Mouse (Mus musculus) kidney, adult 2 months (tissue): ENCODE results near the gene Ptprg. TPM values are rescaled to one million over a fixed set of nuclear protein-coding genes. Genes with fewer than 3 reads are reported as not detected.

Experiments
- DNase-seq: peaks from one replicate; pipeline ENCODE4 v3.0.0; 2021
- H3K27ac ChIP-seq: fragments of 200-500 bp; 2 replicates; pipeline ENCODE4 v1.5.1; 2012; ENCODE audit warnings: low read depth, low read length, control low read depth, inconsistent platforms; ENCODE audit not compliant: insufficient read depth
- H3K27me3 ChIP-seq: fragments of 200-500 bp; replicated peaks from 2 replicates; pipeline ENCODE4 v1.6.1; 2012; ENCODE audit warnings: mild to moderate bottlenecking, moderate library complexity, low read length, inconsistent platforms; ENCODE audit not compliant: control insufficient read depth, insufficient read depth
- H3K36me3 ChIP-seq: fragments of 200-500 bp; 2 replicates; pipeline ENCODE4 v1.6.1; 2012; ENCODE audit warnings: mild to moderate bottlenecking, moderate library complexity, low read length, inconsistent platforms; ENCODE audit not compliant: control insufficient read depth, insufficient read depth
- H3K4me1 ChIP-seq: fragments of 200-500 bp; 2 replicates; pipeline ENCODE4 v1.6.1; 2011; ENCODE audit warnings: low read length; ENCODE audit not compliant: control insufficient read depth, insufficient read depth
- H3K4me3 ChIP-seq: fragments of 200-500 bp; 2 replicates; pipeline ENCODE4 v1.5.1; 2011; ENCODE audit warnings: mild to moderate bottlenecking, low read depth, low read length, control low read depth; ENCODE audit not compliant: insufficient read depth
- CTCF ChIP-seq: fragments of 200-500 bp; conservative IDR thresholded peaks from 2 replicates; pipeline ENCODE4 v1.5.1; 2011; ENCODE audit warnings: low read depth, mild to moderate bottlenecking, control low read depth, low read length, moderate library complexity, mixed read lengths; ENCODE audit not compliant: insufficient read depth, insufficient read length
- POLR2A ChIP-seq: fragments of 200-500 bp; IDR thresholded peaks from one replicate; pipeline ENCODE4 v1.6.1; 2011; ENCODE audit warnings: low read depth, low read length, control low read depth
- WGBS: fragments of 180-500 bp; shearing (Covaris S2); methylation state at CpG from one replicate; pipeline ENCODE4 v1.1.7; 2018; 5-methylcytosine and 5-hydroxymethylcytosine counted together
- polyA plus RNA-seq: library from polyadenylated mRNA; depleted of rRNA; stranded (reverse); fragments of >200 nt; gene quantifications from 2 replicates; pipeline ENCODE4 v1.2.3, GENCODE M21; 2012

The Ptprg gene
- polyA plus RNA-seq, 1 experiment, result 39.2 TPM

DNA sequence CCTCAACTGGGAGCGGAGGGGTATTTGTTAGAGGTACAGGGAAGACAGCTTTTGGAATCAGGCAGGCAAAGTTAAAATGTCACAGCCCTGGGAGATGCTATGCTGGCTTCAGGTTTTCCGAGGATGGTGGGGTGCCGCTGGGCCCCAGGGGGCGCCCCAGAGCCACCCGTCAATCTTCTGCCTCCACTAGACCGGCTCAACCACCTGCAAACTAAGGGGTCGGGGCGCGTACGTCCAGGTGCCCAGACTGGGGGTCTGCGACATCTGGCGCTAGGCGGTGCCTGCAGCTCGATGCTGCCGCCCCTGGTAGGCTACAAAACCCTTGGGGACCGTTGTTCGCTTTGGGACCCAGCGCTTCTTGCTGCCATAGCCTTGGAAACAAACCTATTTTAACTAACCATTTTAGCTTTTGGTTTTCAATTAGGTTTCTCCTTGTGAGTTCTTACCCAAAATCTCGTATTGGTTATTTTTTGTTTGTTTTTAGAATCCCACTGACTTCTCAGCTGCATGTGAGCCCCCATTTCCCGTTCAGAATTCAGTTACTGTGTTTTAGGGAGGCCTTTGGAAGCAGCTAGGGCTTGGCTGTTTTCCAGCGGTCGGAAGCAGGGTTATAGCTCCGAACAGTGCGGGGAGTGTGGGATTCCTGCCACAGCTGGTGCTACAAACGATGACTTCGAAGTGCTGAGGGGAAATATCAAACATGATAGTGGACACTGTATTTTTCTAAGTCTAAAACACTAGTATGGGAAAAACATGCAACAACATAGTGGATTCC lies 3.2 kb downstream of the Ptprg start:
- Histone ChIP-seq H3K27me3 (no peaks in the 10 kb centered on the region), H3K27ac (no peak overlapping the region), H3K4me3 (peak overlapping the region; percentile 98), H3K4me1 (peaks cover 6% of the 10 kb centered on the region; the same call in 1 of the 2 replicates), H3K36me3 (no peaks in the 10 kb centered on the region)
- TF ChIP-seq POLR2A (no peak), CTCF (peak; percentile 61)
- WGBS, result 3% methylated on average over 26 of the region's 26 CpGs
- DNase-seq, result peak; percentile 74

DNA sequence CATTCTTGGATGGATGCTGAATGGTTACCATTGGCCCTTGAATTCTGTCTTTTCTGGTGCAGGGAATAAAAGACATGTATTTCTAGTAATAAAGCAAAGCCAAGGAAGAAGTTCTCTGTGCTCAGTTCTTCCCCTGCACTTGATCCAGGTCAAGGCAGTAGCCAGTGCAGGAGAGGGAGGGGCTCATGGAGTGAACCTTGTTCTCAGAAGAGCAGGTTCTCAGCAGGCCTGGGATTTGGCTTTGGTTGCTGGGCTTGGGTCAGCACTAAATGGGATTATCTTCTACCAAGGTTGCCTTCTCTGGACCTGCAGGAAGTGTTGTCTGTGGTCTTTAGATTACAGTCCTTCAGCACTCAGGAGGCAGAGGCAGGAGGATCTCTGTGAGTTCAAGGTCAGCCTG lies 5.2 kb downstream of the Ptprg start:
- DNase-seq, result peak; percentile 72
- TF ChIP-seq POLR2A (no peak), CTCF (no peak)
- Histone ChIP-seq H3K27me3 (no peaks in the 10 kb centered on the region), H3K4me1 (peaks cover 6% of the 10 kb centered on the region; the same call in 1 of the 2 replicates), H3K36me3 (no peaks in the 10 kb centered on the region), H3K27ac (no peak overlapping the region), H3K4me3 (no peak overlapping the region)

DNA sequence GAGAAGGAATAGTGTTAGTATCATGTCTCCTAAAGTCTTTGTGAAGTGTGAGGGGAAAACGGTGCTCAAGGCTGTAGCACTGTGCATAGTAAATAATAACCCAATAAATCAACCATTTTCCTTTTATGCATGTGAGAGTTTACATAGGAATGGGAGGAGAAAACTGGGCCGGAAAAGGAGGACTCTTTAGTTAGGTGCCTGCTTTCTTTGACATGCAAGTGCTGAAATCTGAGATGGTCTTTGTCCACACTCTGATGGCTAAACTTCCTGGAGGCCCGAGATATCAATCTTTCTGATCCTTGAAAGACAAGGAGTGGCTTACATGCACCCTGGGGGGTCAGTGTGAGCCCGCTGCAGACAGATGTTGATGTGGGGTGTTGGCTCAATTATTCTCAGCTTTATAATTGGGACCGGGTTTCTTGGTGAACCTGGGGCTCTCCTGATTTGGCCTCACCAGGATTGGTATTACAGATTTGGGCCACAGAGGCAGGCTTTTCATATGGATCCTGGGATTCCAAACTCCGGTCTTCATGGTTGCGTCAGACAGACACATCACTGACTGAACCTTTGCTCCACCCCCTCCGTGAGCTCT lies 7.4 kb downstream of the Ptprg start:
- TF ChIP-seq POLR2A (no peak), CTCF (no peak)
- Histone ChIP-seq H3K4me1 (peaks cover 6% of the 10 kb centered on the region; the same call in 1 of the 2 replicates), H3K27ac (no peak overlapping the region), H3K4me3 (no peak overlapping the region), H3K36me3 (no peaks in the 10 kb centered on the region), H3K27me3 (no peaks in the 10 kb centered on the region)
- DNase-seq, result no peak
- 57% methylated on average over 8 of the region's 8 CpGs for WGBS

DNA sequence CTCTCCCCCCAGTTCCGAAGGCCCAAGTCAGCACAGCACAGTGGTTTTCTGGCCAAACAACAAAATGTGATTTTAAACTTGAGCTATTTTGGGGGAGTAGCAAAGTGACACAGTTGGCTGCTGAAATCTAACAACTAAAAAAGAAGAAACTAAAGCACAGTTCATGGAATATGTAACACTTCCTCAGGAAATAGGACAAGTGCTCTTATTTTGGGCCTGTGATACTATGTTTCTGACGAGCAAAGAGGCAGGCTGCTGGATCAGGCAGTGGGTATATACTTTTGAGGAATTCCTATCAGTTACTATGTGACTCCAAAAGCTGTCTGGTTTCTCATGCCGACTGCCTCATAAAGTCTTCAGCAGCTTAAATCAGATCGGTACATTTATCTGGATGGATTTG lies 8.1 kb downstream of the Ptprg start:
- WGBS, result 53% methylated on average over 4 of the region's 4 CpGs
- Histone ChIP-seq H3K36me3 (no peaks in the 10 kb centered on the region), H3K4me1 (peaks cover 6% of the 10 kb centered on the region; the same call in 1 of the 2 replicates), H3K27me3 (no peaks in the 10 kb centered on the region), H3K27ac (no peak overlapping the region), H3K4me3 (no peak overlapping the region)
- no peak for DNase-seq
- no peak for TF ChIP-seq POLR2A
- no peak for TF ChIP-seq CTCF

DNA sequence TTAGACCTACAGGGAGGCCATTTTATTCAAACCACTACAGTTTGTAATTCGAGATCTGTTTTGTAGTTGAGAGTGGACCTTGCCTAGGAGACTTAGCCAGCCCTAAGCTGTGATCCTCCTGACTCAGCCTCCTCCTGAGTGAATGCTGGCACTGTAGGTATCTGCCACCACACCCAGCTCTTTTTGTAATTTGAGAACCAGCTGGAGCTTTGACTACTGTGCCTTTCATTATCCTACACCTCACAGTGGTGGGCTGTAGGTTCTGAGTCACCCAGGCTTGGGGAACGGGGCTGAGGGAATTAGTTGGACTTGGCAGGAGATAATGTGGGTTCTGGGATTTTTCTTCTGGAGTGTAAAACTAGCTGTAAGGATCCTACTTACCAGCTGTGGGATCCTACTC lies 9.5 kb downstream of the Ptprg start:
- no peak for DNase-seq
- Histone ChIP-seq H3K27ac (no peak overlapping the region), H3K36me3 (no peaks in the 10 kb centered on the region), H3K4me3 (no peak overlapping the region), H3K27me3 (no peaks in the 10 kb centered on the region), H3K4me1 (peaks cover 11% of the 10 kb centered on the region; the same call in 1 of the 2 replicates)
- no peak for TF ChIP-seq POLR2A
- no peak for TF ChIP-seq CTCF
- 87% methylated on average over 2 of the region's 2 CpGs for WGBS

DNA sequence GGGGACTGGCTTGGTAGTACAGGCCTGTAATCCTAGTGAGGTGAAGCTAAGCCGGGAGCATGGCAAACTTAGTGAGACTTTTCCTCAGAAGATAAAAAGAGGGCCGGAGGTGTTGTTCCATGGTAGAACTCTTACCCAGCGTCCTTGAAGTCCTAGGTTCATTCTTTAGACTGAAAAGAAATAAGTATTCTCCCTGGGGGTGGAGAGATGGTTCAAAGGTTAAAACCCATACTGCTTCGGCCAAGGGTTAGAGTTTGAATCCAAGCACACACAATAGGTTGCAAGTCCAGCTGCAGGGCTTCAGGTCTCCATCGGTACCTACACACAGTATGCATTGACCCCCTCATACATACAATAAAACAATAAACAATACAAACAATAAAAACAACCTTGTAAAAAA lies 10.3 kb downstream of the Ptprg start:
- no peaks in the 10 kb centered on the region for H3K27me3 ChIP-seq
- H3K27ac ChIP-seq, result no peak overlapping the region
- H3K36me3 ChIP-seq, result no peaks in the 10 kb centered on the region
- H3K4me1 ChIP-seq, result peaks cover 11% of the 10 kb centered on the region; the same call in 1 of the 2 replicates
- TF ChIP-seq CTCF, result no peak
- no peak for TF ChIP-seq POLR2A
- 57% methylated on average over 5 of the region's 5 CpGs for WGBS
- H3K4me3 ChIP-seq, result no peak overlapping the region
- DNase-seq, result peak; percentile 79

DNA sequence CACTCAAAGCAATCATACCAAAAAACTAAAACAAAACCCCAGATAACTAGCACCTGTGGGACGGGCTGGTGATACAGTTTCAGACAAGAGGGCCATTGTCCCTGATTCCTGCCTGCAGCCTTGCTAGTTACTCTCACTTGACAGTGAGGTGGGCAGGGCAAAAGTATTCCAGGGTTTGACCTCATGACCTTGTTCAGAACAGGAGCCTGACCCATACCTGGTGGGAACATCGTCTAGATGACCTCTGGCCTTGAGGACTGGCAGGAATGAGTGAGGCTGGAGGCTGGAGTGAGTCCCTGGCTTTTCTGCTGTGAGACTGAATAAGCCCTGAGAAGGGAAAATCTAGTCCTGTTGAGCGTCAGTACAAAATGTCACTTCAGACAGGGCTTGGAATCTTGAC lies 11.1 kb downstream of the Ptprg start:
- Histone ChIP-seq H3K27ac (no peak overlapping the region), H3K4me3 (no peak overlapping the region), H3K4me1 (peaks cover 11% of the 10 kb centered on the region; the same call in 1 of the 2 replicates), H3K27me3 (no peaks in the 10 kb centered on the region), H3K36me3 (no peaks in the 10 kb centered on the region)
- DNase-seq, result no peak
- no peak for TF ChIP-seq POLR2A
- no peak for TF ChIP-seq CTCF
- WGBS, result 66% methylated on average over 3 of the region's 3 CpGs

DNA sequence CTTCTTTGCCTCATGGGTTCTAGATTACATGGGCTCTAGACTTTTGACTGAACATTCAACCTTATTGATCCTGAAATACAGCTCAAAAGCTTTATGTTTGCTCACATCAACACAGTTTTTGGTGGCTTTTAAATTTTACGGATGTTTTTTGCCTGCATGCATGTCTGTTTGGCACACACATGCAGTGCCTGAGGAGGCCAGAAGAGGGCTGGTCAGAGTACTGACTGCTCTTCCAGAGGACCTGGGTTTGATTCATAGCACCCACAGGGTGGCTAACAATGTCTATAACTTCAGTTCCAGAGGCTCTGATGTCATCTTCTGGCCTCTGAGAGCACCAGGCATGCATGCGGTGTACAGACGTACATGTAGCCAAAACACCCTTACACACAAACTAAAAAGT lies 12.0 kb downstream of the Ptprg start:
- H3K27me3 ChIP-seq, result no peaks in the 10 kb centered on the region
- no peak overlapping the region for H3K27ac ChIP-seq
- 0 out of 2 replicates have a peak, but pooled peaks have one; percentile 14 for TF ChIP-seq CTCF
- TF ChIP-seq POLR2A, result no peak

More for the DNA sequence above, 12.0 kb downstream of the Ptprg start:
- peaks cover 9% of the 10 kb centered on the region; the same call in 1 of the 2 replicates for H3K4me1 ChIP-seq
- no peak overlapping the region for H3K4me3 ChIP-seq
- H3K36me3 ChIP-seq, result no peaks in the 10 kb centered on the region
- WGBS, result 96% methylated on average over 3 of the region's 3 CpGs
- no peak for DNase-seq
